Mouse (Mus musculus) embryonic facial prominence, embryonic 12.5 days (tissue): Measurements from ENCODE around the gene Gm28374. TPM values are rescaled to one million over a fixed set of nuclear protein-coding genes. Genes with fewer than 3 reads are reported as not detected.

Experiments
- ATAC-seq: fragments of 200-750 bp; cut with Nextera tagmentation; 2 replicates; pipeline ENCODE4 v1.8.0; 2017; ENCODE audit not compliant: insufficient number of reproducible peaks, insufficient read depth, low FRiP score, low TSS enrichment
- H3K27ac ChIP-seq: fragments of 300-500 bp; sonication (generic); 2 replicates; pipeline ENCODE4 v1.5.1; 2016; ENCODE audit warnings: mild to moderate bottlenecking
- H3K27me3 ChIP-seq: fragments of 300-500 bp; sonication (generic); 2 replicates; pipeline ENCODE4 v1.6.1; 2016; ENCODE audit warnings: mild to moderate bottlenecking, moderate library complexity
- H3K36me3 ChIP-seq: fragments of 300-500 bp; sonication (generic); 2 replicates; pipeline ENCODE4 v1.6.1; 2016; ENCODE audit warnings: mild to moderate bottlenecking
- H3K4me1 ChIP-seq: fragments of 300-500 bp; sonication (generic); 2 replicates; pipeline ENCODE4 v1.6.1; 2016
- H3K4me2 ChIP-seq: fragments of 300-500 bp; sonication (generic); replicated peaks from 2 replicates; pipeline ENCODE4 v1.6.1; 2016; ENCODE audit warnings: mild to moderate bottlenecking, moderate library complexity
- H3K4me3 ChIP-seq: fragments of 300-500 bp; sonication (generic); 2 replicates; pipeline ENCODE4 v1.5.1; 2016; ENCODE audit warnings: mild to moderate bottlenecking
- H3K9ac ChIP-seq: fragments of 300-500 bp; sonication (generic); 2 replicates; pipeline ENCODE4 v1.6.1; 2016; ENCODE audit warnings: mild to moderate bottlenecking, moderate library complexity
- H3K9me3 ChIP-seq: fragments of 300-500 bp; sonication (generic); 2 replicates; pipeline ENCODE4 v1.6.1; 2016; ENCODE audit warnings: mild to moderate bottlenecking, moderate library complexity
- WGBS: fragments of 180-500 bp; shearing (Covaris S2); methylation state at CpG from one replicate; pipeline ENCODE4 v1.1.7; 2016; 5-methylcytosine and 5-hydroxymethylcytosine counted together
- polyA plus RNA-seq: library from polyadenylated mRNA; unstranded; fragments of >200 nt; fragmentation: Nextera tagmentation; extraction: Ambion mirVana; gene quantifications from 2 replicates; pipeline ENCODE4 v1.2.1, GENCODE M21; 2016

Gm28374 gene
- polyA plus RNA-seq, 1 experiment from 2014 or later = 1.2 TPM

GRCm38 (mm10) chr19:6117346-6117985 is 35.4 kb upstream of the Gm28374 start:
- ATAC-seq = peak; percentile 24; the same call in 1 of the 2 replicates
- no peaks in the 10 kb centered on the region for H3K27me3 ChIP-seq
- H3K9ac ChIP-seq = peak overlapping the region; percentile 89
- peaks cover 38% of the 10 kb centered on the region for H3K36me3 ChIP-seq
- peak overlapping the region; percentile 90 for H3K4me2 ChIP-seq
- no peaks in the 10 kb centered on the region for H3K9me3 ChIP-seq
- WGBS = 5% methylated on average over 32 of the region's 32 CpGs
- peaks cover 15% of the 10 kb centered on the region for H3K4me1 ChIP-seq
- H3K27ac ChIP-seq = peak overlapping the region; percentile 97
- H3K4me3 ChIP-seq = peak overlapping the region; percentile 86

GRCm38 (mm10) chr19:6116113-6116850 is 34.2 kb upstream of the Gm28374 start:
- H3K9ac ChIP-seq = no peak overlapping the region
- H3K36me3 ChIP-seq = peaks cover 38% of the 10 kb centered on the region
- H3K4me2 ChIP-seq = peak overlapping the region; percentile 90
- no peak overlapping the region for H3K27ac ChIP-seq
- no peak for ATAC-seq
- peaks cover 15% of the 10 kb centered on the region for H3K4me1 ChIP-seq
- no peaks in the 10 kb centered on the region for H3K9me3 ChIP-seq
- H3K27me3 ChIP-seq = no peaks in the 10 kb centered on the region
- peak overlapping the region; percentile 86 for H3K4me3 ChIP-seq
- WGBS = 90% methylated on average over 15 of the region's 15 CpGs

DNA sequence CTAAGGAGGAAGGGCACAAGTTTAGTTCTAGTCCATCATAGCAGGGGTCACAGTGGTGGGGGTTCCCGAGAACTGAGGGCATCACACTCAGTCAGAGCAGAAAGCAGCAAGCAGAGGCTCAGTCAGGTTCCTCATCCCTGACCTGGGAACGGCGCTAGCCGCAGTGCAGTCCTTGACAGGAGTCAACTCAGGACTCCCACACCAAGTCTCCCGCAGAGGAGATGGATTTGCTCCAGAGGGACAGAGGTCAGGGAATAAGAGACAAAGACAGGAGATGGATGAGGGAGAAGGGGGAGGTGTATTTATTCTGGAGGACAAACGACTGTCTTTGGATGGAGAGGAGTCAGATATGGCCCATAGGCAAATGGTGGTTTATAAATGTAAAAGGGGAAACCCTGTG is 31.1 kb upstream of the Gm28374 start:
- WGBS = 74% methylated on average over 6 of the region's 6 CpGs
- Histone ChIP-seq H3K27me3 (no peaks in the 10 kb centered on the region), H3K4me3 (no peak overlapping the region), H3K36me3 (peaks cover 32% of the 10 kb centered on the region), H3K9me3 (no peaks in the 10 kb centered on the region), H3K4me2 (no peak overlapping the region), H3K27ac (no peak overlapping the region), H3K9ac (no peak overlapping the region), H3K4me1 (peaks cover 10% of the 10 kb centered on the region)
- ATAC-seq = no peak

- H3K4me1 ChIP-seq = 0 out of 2 replicates have a peak, but pooled peaks cover 3% of the 10 kb centered on the region
- no peaks in the 10 kb centered on the region for H3K27me3 ChIP-seq
- H3K4me2 ChIP-seq = no peak within 1 kb of the TSS
- no peak within 1 kb of the TSS for H3K4me3 ChIP-seq
- H3K9ac ChIP-seq = no peak within 1 kb of the TSS
- 82% methylated on average over 7 of the region's 7 CpGs for whole genome bisulfite sequencing
- no peaks in the 10 kb centered on the region for H3K9me3 ChIP-seq
- no peak within 1 kb of the TSS for H3K27ac ChIP-seq
- ATAC-seq = no peak
- no peaks in the 10 kb centered on the region for H3K36me3 ChIP-seq
Measured at GRCm38 (mm10) chr19:6105586-6105985, 23.5 kb upstream of the Gm28374 start, which contains the start of gene Naaladl1. Naaladl1 (plus strand) TSS chr19:6105782.

DNA sequence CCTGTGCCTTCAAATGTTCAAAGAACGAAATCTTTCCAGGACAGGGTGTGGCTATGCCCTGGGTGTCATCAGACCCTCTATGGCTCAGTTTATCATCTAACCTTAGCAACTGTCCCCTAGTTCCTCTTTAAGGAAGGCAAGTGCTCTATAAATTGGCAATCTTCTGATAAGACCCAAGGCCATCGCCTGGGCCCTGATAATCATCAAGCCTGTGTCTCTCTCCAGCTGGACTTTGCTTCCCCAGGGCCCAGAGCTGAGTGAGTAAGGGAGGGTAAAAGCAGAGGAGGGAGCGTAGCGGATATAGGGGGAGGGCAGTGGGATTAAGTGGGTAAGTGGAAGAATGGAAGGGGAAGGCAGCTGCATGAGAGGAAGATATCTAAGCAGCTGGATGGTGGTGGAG is 22.4 kb upstream of the Gm28374 start:
- Histone ChIP-seq H3K4me3 (no peak overlapping the region), H3K9me3 (no peaks in the 10 kb centered on the region), H3K4me2 (no peak overlapping the region), H3K36me3 (no peaks in the 10 kb centered on the region; the same call in 1 of the 2 replicates), H3K27me3 (no peaks in the 10 kb centered on the region), H3K27ac (no peak overlapping the region), H3K4me1 (0 out of 2 replicates have a peak, but pooled peaks cover 3% of the 10 kb centered on the region), H3K9ac (no peak overlapping the region)
- 77% methylated on average over 4 of the region's 4 CpGs for WGBS
- ATAC-seq = no peak

GRCm38 (mm10) chr19:6102169-6102853 is 20.3 kb upstream of the Gm28374 start:
- WGBS = 80% methylated on average over 6 of the region's 6 CpGs
- Histone ChIP-seq H3K4me1 (0 out of 2 replicates have a peak, but pooled peaks cover 3% of the 10 kb centered on the region), H3K27ac (no peak overlapping the region), H3K9me3 (no peaks in the 10 kb centered on the region), H3K36me3 (no peaks in the 10 kb centered on the region; the same call in 1 of the 2 replicates), H3K9ac (no peak overlapping the region), H3K27me3 (no peaks in the 10 kb centered on the region), H3K4me3 (no peak overlapping the region), H3K4me2 (no peak overlapping the region)
- ATAC-seq = no peak

DNA sequence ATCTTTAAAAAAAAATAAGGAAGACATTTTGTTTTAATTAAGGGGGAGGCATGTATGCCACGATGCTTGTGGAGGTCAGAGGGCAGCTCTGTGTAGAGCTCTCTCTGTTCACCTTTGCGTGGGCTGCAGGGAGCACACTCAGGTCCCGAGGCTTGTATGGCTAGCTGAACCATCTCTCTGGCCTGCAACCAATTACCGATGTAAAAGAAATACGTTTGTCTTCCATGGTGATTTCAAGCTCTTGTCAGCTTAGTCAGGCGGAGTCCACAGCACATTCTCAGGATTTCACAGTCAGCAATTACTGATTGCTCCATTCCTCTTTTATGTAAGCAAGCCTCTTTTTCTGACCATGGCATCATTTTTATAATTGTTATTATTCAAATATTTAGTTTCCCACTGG is 19.1 kb upstream of the Gm28374 start:
- ATAC-seq = no peak
- H3K27me3 ChIP-seq = no peaks in the 10 kb centered on the region
- no peak overlapping the region; the same call in 1 of the 2 replicates for H3K9ac ChIP-seq
- H3K4me3 ChIP-seq = no peak overlapping the region
- H3K9me3 ChIP-seq = no peaks in the 10 kb centered on the region
- no peak overlapping the region for H3K4me2 ChIP-seq
- WGBS = 25% methylated on average over 6 of the region's 6 CpGs
- H3K27ac ChIP-seq = no peak overlapping the region
- H3K36me3 ChIP-seq = peaks cover 4% of the 10 kb centered on the region; the same call in 1 of the 2 replicates
- H3K4me1 ChIP-seq = 0 out of 2 replicates have a peak, but pooled peaks cover 3% of the 10 kb centered on the region

GRCm38 (mm10) chr19:6097847-6098246 is 15.8 kb upstream of the Gm28374 start:
- H3K4me3 ChIP-seq = no peak overlapping the region
- no peaks in the 10 kb centered on the region for H3K27me3 ChIP-seq
- H3K9me3 ChIP-seq = no peaks in the 10 kb centered on the region
- no peak overlapping the region for H3K9ac ChIP-seq
- 90% methylated on average over 3 of the region's 3 CpGs for WGBS
- H3K27ac ChIP-seq = no peak overlapping the region
- H3K4me2 ChIP-seq = no peak overlapping the region
- H3K4me1 ChIP-seq = 0 out of 2 replicates have a peak, but pooled peaks cover 3% of the 10 kb centered on the region
- no peak for ATAC-seq
- H3K36me3 ChIP-seq = peaks cover 22% of the 10 kb centered on the region

DNA sequence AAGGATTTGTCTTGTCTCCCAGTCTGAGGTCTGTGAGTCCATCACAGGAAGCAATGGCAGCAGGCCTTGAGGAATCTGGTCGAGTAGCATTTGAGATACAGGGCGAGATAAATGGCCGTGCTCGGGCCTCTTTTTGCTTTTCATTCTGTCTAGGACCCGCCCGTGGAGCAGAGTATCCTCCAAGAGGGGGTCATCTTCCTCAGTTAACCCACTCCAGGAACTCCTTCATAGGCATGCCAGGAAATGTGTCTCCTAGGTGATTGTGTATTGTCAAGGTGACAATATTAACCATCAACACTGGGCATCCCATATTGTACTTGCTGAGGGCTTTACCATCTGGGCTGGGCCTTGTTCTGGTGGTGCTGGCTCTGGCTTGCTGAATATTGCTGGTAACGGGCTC is 12.1 kb upstream of the Gm28374 start, which contains the start of gene AC131692.1:
AC131692.1 (plus strand) TSS at position 301 of the 400 bp plus-strand sequence.
- Histone ChIP-seq H3K4me1 (no peaks in the 10 kb centered on the region), H3K9me3 (no peaks in the 10 kb centered on the region), H3K27me3 (no peaks in the 10 kb centered on the region), H3K4me3 (no peak within 1 kb of the TSS), H3K27ac (no peak within 1 kb of the TSS), H3K4me2 (no peak within 1 kb of the TSS), H3K36me3 (peaks cover 56% of the 10 kb centered on the region), H3K9ac (no peak within 1 kb of the TSS)
- WGBS = 88% methylated on average over 7 of the region's 7 CpGs
- ATAC-seq = no peak

DNA sequence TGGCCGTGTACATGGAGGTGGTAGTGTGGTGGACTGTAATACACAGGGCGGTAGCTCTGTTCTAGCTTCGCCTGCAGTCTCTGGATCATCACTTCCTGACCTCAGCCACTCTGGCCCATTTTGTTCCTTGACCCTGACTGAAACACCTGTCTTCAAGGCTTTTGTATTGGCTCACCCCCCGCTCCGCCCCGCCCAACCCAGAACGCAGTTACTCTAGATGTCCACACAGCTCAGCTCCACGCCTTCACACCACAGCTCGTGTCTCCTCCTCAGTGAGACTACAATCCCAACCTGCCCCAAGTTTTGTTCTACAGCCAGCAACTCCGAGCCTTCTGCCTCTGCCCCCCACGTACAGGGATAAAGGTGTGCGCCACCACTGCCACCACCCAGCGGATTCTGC is 6.8 kb upstream of the Gm28374 start:
- Histone ChIP-seq H3K4me2 (no peak overlapping the region), H3K4me3 (no peak overlapping the region), H3K4me1 (peaks cover 9% of the 10 kb centered on the region), H3K27ac (no peak overlapping the region), H3K36me3 (peaks cover 55% of the 10 kb centered on the region), H3K27me3 (no peaks in the 10 kb centered on the region), H3K9ac (no peak overlapping the region), H3K9me3 (no peaks in the 10 kb centered on the region)
- no peak for ATAC-seq
- WGBS = 93% methylated on average over 13 of the region's 13 CpGs

GRCm38 (mm10) chr19:6085417-6085879 is 3.4 kb upstream of the Gm28374 start:
- 0% methylated on average over 17 of the region's 17 CpGs for WGBS
- H3K4me3 ChIP-seq = peak overlapping the region; percentile 80
- H3K4me2 ChIP-seq = peak overlapping the region; percentile 97
- H3K4me1 ChIP-seq = peaks cover 14% of the 10 kb centered on the region
- ATAC-seq = peak; percentile 76
- peak overlapping the region; percentile 73; the same call in 1 of the 2 replicates for H3K27ac ChIP-seq
- no peaks in the 10 kb centered on the region for H3K9me3 ChIP-seq
- peak overlapping the region; percentile 79 for H3K9ac ChIP-seq
- H3K36me3 ChIP-seq = peaks cover 55% of the 10 kb centered on the region
- no peaks in the 10 kb centered on the region for H3K27me3 ChIP-seq
